Mouse (Mus musculus) inflammation-experienced regulatory T-cells, adult 16 weeks (primary cell): Measurements from ENCODE around the gene Gm10961. TPM values are rescaled to one million over a fixed set of nuclear protein-coding genes. Genes with fewer than 3 reads are reported as not detected.

Experiments
- polyA plus RNA-seq: library from polyadenylated mRNA; unstranded; fragments of 100-300 nt; shearing (Covaris generic); gene quantifications from one replicate; pipeline ENCODE4 v1.2.1, GENCODE M21; 2017

Gm10961 gene
- polyA plus RNA-seq = not detected

GRCm38 (mm10) chr3:107630682-107631522 lies at the start of gene Gm10961:
Gene Gm10961 (plus strand): TSS chr3:107631322.

GRCm38 (mm10) chr3:107594662-107595263 lies 36.4 kb upstream of the Gm10961 start, which contains the start of gene Alx3:
Gene Alx3 (plus strand): TSS chr3:107595031.

GRCm38 (mm10) chr3:107631523-107631958 lies 419 bp downstream of the Gm10961 start, which contains the start of gene Strip1:
Gene Strip1 (minus strand): TSS chr3:107631694.

Other genes with a start within 250 kb of the Gm10961 start
- gene Kcnc4, start 171.8 kb upstream of the Gm10961 start, polyA plus RNA-seq = not detected
- not detected for gene Slc6a17, start 113.3 kb upstream of the Gm10961 start, polyA plus RNA-seq
- not detected for gene Ubl4b, start 76.2 kb upstream of the Gm10961 start, polyA plus RNA-seq
- gene Alx3, start 36.3 kb upstream of the Gm10961 start, polyA plus RNA-seq = not detected
- 62.7 TPM for gene Strip1, start 372 bp downstream of the Gm10961 start, polyA plus RNA-seq
- gene Ahcyl1, start 65.2 kb downstream of the Gm10961 start, polyA plus RNA-seq = 10.3 TPM
- 33.8 TPM for gene Csf1, start 129.1 kb downstream of the Gm10961 start, polyA plus RNA-seq
- not detected for gene Eps8l3, start 245.9 kb downstream of the Gm10961 start, polyA plus RNA-seq